Mouse (Mus musculus) adrenal gland, postnatal 4 days (tissue): ENCODE data around the gene Chst15. TPM values are rescaled to one million over a fixed set of nuclear protein-coding genes. Genes with fewer than 3 reads are reported as not detected.

ENCODE experiments used
- DNase-seq, 2 experiments: peaks; one replicate each; pipeline ENCODE4 v3.0.0; 2021 to 2022; ENCODE audit warnings: low spot score in 2 of 2, mixed read lengths in 2 of 2
- long read RNA-seq, 2 experiments: library from polyadenylated mRNA; stranded (forward); transcript quantifications; one replicate each; pipeline ENCODE4 v2.0.0; 2021
- total RNA-seq, 2 experiments: library from RNA; stranded (reverse); gene quantifications; 2 replicates each; pipeline ENCODE4 v1.2.3; 2021

Chst15 gene
- 10 to 100 TPM; 47.3 to 48.6 TPM for total RNA-seq
- long read RNA-seq, experiment 1, full-length matches to known transcripts: 5 of 9 reads
- long read RNA-seq, experiment 1, partial matches to known transcripts: 1 of 9 reads
- long read RNA-seq, experiment 1, other reads (novel, unspliced or antisense): 3 of 9 reads
- long read RNA-seq, experiment 2, full-length matches to known transcripts: 2 of 26 reads
- long read RNA-seq, experiment 2, partial matches to known transcripts: 10 of 26 reads
- long read RNA-seq, experiment 2, other reads (novel, unspliced or antisense): 14 of 26 reads

- DNase-seq: peak in 1 of 2 experiments; percentile 29
Measured at GRCm38 (mm10) chr7:132317036-132317541, at the start of gene Chst15. Gene Chst15 (minus strand): TSS chr7:132317228.

GRCm38 (mm10) chr7:132365703-132366384, 48.8 kb upstream of the Chst15 start:
- no peak for DNase-seq

GRCm38 (mm10) chr7:132365111-132365510, 48.1 kb upstream of the Chst15 start:
- no peak for DNase-seq

GRCm38 (mm10) chr7:132364506-132364905, 47.5 kb upstream of the Chst15 start:
- no peak for DNase-seq

- no peak for DNase-seq
Measured at GRCm38 (mm10) chr7:132360336-132360735, 43.3 kb upstream of the Chst15 start.

- no peak for DNase-seq
Measured at GRCm38 (mm10) chr7:132358709-132359108, 41.7 kb upstream of the Chst15 start.

- DNase-seq: no peak
Measured at GRCm38 (mm10) chr7:132358250-132358649, 41.2 kb upstream of the Chst15 start.

- no peak for DNase-seq
Measured at GRCm38 (mm10) chr7:132357841-132358237, 40.8 kb upstream of the Chst15 start.

- DNase-seq: no peak
Measured at GRCm38 (mm10) chr7:132356881-132357840, 40.1 kb upstream of the Chst15 start.

GRCm38 (mm10) chr7:132356185-132356584, 39.2 kb upstream of the Chst15 start:
- DNase-seq: no peak

GRCm38 (mm10) chr7:132355767-132356166, 38.7 kb upstream of the Chst15 start:
- DNase-seq: no peak

- DNase-seq: no peak
Measured at GRCm38 (mm10) chr7:132349075-132349572, 32.1 kb upstream of the Chst15 start.

GRCm38 (mm10) chr7:132347273-132348045, 30.4 kb upstream of the Chst15 start:
- DNase-seq: no peak

- DNase-seq: no peak
Measured at GRCm38 (mm10) chr7:132345526-132346070, 28.6 kb upstream of the Chst15 start.

- no peak for DNase-seq
Measured at GRCm38 (mm10) chr7:132344606-132345005, 27.6 kb upstream of the Chst15 start.

GRCm38 (mm10) chr7:132343900-132344299, 26.9 kb upstream of the Chst15 start:
- no peak for DNase-seq

- DNase-seq: no peak
Measured at GRCm38 (mm10) chr7:132343146-132343545, 26.1 kb upstream of the Chst15 start.

- DNase-seq: no peak
Measured at GRCm38 (mm10) chr7:132339041-132339839, 22.2 kb upstream of the Chst15 start.

- DNase-seq: no peak
Measured at GRCm38 (mm10) chr7:132338350-132338749, 21.3 kb upstream of the Chst15 start.
